Mouse (Mus musculus) cerebral cortex, adult 2 months (tissue): ENCODE data around the gene Atp8a2.

Experiments used
- WGBS: fragments of 180-500 bp; shearing (Covaris S2); methylation state at CpG from one replicate; pipeline ENCODE4 v1.1.7; 2018; 5-methylcytosine and 5-hydroxymethylcytosine counted together

The Atp8a2 gene

DNA sequence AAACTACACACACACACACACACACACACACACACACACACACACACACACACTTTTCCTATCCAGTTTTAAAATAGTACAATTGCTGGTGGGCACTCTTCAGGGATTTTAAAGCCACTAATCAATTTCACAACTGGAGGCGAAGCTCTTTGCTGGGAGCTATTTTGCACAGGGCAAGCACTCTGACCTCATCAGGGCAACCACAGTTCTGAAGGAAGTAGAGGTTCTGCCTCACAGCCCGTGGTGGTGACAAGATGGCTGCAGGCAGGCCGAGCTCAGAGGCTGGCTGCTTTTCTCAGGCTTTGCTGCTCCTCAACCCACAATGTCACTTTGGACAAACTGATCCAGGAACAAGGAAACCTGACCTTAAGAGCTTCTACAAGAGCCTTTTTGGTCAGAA lies 590.0 kb downstream of the Atp8a2 start:
- 83% methylated on average over 3 of the region's 3 CpGs for WGBS

DNA sequence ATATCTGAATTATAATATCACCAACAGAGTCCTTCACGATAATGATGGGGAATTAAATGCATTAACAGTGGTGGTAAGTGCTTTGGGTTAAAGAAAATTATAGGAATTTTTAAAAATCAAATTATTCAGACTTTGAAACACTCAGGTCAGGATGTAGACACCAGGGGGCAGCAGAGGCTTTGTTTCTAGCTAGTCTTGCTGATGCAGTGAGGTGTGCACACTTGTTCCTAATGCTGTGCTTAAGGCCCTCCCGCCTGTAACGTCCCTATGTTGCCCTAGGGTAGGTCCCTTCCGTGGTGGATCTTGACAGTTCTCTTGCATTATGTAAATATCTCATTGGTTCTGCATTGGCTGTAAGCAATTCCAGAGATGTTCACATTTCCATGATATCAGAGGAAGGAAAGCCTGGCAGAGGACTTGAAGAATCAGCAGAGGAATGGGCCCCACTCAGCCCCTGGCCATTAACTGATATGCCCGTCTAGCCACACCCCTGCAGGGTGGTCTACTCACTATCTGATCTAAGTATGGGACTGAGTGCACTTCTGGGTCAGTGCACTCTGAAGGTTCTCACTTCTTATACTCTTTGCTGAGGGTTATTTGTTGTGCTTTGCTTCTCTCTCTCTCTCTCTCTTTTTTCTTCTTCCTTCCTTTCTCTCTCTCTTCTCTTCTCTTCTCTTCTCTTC lies 591.2 kb downstream of the Atp8a2 start:
- 23% methylated on average over 5 of the region's 5 CpGs for WGBS

GRCm38 (mm10) chr14:59604002-59604645 lies 592.9 kb downstream of the Atp8a2 start:
- 60% methylated on average over 5 of the region's 5 CpGs for WGBS

DNA sequence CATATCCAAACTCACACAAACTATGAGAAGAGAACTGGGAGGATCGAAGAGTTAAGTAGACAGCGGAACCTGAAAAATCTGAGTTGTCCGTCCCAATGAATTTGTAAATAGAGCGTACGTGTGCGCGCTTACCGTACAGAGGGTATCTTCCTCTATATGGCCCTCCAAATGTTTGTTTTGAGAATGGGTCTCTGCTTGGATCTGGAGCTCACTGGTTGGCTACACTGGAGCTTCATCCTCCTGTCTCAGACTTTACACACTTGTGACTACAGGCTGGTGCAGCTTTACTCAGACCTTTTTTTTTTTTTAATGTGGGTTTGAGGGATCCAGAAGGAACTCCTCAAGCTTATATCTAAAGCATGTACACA lies 598.7 kb downstream of the Atp8a2 start:
- 1% methylated on average over 8 of the region's 8 CpGs for WGBS

- WGBS = under 1% methylated on average over 47 of the region's 48 CpGs
Observed at GRCm38 (mm10) chr14:59597398-59598259, 599.4 kb downstream of the Atp8a2 start, which contains the start of gene Cdadc1. TSS of gene Cdadc1 (minus strand) at chr14:59597959.

- 91% methylated on average over 3 of the region's 3 CpGs for WGBS
Observed at GRCm38 (mm10) chr14:59594988-59595387, 602.0 kb downstream of the Atp8a2 start.

DNA sequence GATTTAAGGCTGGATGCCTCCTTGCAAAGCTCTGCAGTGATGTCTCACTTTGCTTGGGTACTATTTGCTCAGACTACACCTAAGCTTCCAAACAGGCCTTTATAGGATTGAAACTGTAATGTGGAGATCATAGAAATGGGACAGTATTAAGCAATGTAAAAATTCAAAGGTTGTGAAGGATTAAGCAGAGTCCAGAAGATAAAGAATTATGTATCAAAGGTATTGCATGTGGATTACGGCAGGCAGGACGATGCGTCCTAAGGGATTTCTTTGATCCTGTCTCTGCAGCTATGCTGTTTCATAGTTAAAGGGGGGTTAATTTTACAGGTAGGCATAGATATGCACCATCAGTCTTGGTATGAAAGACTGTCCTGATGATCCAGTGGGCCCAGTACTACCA lies 604.4 kb downstream of the Atp8a2 start:
- 95% methylated on average over 3 of the region's 3 CpGs for WGBS

DNA sequence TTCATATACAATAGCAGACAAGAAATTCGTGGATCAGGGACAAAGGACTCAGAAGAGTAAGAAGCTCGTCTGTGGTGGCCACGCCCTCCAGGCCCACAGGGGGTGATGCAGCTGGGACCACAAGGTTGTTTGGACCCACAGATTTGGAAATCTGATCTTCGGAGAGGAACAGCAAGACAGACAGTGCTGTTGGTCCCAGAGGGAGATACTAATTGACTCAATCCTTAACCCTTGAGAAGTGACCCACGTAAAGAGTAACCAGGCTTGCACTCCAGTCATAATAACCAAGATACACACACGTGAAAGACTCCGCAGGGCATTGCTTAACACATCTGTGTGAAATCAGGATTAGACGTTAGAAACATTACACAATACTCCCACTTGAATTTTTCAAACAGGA lies 605.1 kb downstream of the Atp8a2 start:
- 76% methylated on average over 8 of the region's 8 CpGs for WGBS

GRCm38 (mm10) chr14:59590614-59591013 lies 606.4 kb downstream of the Atp8a2 start:
- 84% methylated on average over 1 of the region's 1 CpGs for WGBS
